Mouse (Mus musculus): ENCODE results near the gene Derl3. TPM values are rescaled to one million over a fixed set of nuclear protein-coding genes. Genes with fewer than 3 reads are reported as not detected.

Gene Derl3
- polyA plus RNA-seq, 1 experiment = 5.9 TPM

DNA sequence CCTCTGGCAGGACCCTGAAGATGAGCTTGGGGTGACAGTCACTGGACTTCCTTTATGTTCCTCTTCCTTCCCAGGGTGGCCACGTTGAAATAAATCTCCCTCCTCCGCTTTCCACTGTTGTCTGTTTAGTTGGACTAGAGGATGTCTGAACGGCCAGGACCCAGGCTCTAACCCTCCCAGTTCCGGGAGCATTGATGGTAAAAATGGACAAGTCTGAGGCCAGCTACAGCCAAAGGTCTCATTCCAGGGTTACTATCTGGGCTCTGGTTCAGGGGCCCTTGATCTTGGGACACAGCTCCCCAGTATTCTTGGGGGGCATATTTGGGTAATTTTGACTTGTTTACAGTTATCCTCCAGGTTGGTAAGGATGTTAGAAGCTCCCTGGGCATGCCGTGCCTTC lies 31.6 kb upstream of the Derl3 start:
- TF ChIP-seq POLR2A (IDR thresholded peaks at IDR 0.05; ENCODE audit: extremely low read depth, insufficient read depth, low read length) (no peak), CTCF (IDR thresholded peaks at IDR 0.05; ENCODE audit: extremely low read depth, insufficient read depth, low read length) (no peak)
- Histone ChIP-seq H3K27ac (ENCODE audit: insufficient read depth, low read length) (no peak overlapping the region), H3K4me1 (ENCODE audit: control insufficient read depth, insufficient read depth, low read length) (no peaks in the 10 kb centered on the region), H3K4me3 (ENCODE audit: insufficient read depth, low read length) (no peak overlapping the region)

DNA sequence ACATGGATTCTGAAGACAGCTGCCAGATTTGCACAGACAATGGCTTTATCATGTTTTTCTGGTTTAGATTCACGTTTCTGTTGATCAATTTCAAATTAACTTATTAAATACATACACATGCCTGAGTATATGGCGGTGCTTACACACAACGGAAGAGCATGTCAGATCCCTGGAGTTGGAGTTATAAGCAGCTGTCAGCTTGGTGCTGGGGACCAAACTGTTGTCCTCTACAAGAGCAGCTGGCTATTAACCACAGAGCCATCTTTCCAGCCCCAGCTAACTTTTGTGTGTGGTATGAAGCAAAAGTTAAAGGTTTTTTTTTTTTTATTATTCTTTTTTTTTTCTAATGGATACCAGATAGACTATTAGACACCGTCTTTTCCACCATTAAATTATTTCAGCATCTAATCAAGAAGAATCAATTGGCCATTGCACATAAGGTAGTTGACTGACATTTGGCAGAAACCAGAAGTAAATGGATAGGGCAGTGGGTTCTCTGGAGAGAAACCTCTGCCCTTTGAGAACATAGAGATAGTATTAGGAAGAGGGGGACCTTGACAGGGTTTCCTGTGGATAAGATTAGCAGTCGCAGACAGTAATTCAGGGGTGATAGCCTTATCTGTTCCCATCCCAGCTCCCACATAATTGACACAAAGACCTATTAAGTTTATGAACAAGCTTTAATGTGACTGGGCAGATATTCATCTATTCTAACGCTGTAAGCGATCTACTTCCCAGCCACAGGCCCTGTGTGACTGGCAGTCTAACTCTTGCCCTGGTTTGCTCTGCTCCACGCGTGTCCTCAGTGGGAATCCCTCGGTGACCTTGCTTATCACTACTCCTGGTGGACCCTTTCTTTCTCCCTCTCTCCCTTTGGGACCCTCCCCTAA lies 20.9 kb upstream of the Derl3 start:
- TF ChIP-seq CTCF (IDR thresholded peaks at IDR 0.05; ENCODE audit: extremely low read depth, insufficient read depth, low read length) (no peak), POLR2A (IDR thresholded peaks at IDR 0.05; ENCODE audit: extremely low read depth, insufficient read depth, low read length) (no peak)
- Histone ChIP-seq H3K27ac (ENCODE audit: insufficient read depth, low read length) (no peak overlapping the region; the same call in 1 of the 2 replicates), H3K4me3 (ENCODE audit: insufficient read depth, low read length) (peak overlapping the region; percentile 30), H3K4me1 (ENCODE audit: control insufficient read depth, insufficient read depth, low read length) (0 out of 2 replicates have a peak, but pooled peaks cover 1% of the 10 kb centered on the region)

GRCm38 (mm10) chr10:75872915-75873542 lies 20.2 kb upstream of the Derl3 start:
- TF ChIP-seq CTCF (IDR thresholded peaks at IDR 0.05; ENCODE audit: extremely low read depth, insufficient read depth, low read length) = no peak
- 0 out of 2 replicates have a peak, but pooled peaks have one; percentile 15 for TF ChIP-seq POLR2A (IDR thresholded peaks at IDR 0.05; ENCODE audit: extremely low read depth, insufficient read depth, low read length)
- H3K27ac ChIP-seq (ENCODE audit: insufficient read depth, low read length) = peak overlapping the region; percentile 30; the same call in 1 of the 2 replicates
- 0 out of 2 replicates have a peak, but pooled peaks cover 1% of the 10 kb centered on the region for H3K4me1 ChIP-seq (ENCODE audit: control insufficient read depth, insufficient read depth, low read length)
- peak overlapping the region; percentile 30 for H3K4me3 ChIP-seq (ENCODE audit: insufficient read depth, low read length)

DNA sequence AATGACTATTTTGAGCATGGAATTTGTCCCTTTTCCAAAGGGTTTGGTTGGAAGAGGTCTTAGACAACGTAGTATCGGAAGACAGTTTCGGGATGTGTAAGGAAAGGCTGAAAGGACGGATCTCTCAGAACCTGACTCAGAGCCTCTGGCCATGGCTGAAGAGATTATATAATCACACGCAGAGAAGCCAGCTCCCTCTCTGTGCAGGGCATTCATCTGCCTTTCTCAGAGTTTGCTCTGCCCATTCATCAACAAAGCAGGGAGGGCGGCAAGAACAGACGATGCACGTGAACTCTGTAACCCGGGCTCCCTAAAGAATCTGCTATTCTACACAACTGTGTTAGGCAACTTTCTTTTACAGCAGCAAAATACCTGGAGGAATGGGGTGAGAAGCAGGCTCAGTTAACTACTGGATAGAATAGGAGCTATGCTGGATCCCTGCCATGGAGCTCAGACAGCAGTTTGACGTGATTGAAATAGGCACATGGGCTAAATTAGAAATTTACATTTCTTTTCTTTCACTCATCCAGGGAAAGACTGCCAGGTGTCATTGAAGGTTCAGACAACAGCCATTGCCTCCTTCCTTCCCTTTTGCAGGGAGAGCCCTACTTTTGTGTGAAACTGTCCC lies 19.6 kb upstream of the Derl3 start:
- peak overlapping the region; percentile 30; the same call in 1 of the 2 replicates for H3K27ac ChIP-seq (ENCODE audit: insufficient read depth, low read length)
- no peak for TF ChIP-seq CTCF (IDR thresholded peaks at IDR 0.05; ENCODE audit: extremely low read depth, insufficient read depth, low read length)
- no peak for TF ChIP-seq POLR2A (IDR thresholded peaks at IDR 0.05; ENCODE audit: extremely low read depth, insufficient read depth, low read length)
- H3K4me3 ChIP-seq (ENCODE audit: insufficient read depth, low read length) = no peak overlapping the region; the same call in 1 of the 2 replicates
- H3K4me1 ChIP-seq (ENCODE audit: control insufficient read depth, insufficient read depth, low read length) = 0 out of 2 replicates have a peak, but pooled peaks cover 1% of the 10 kb centered on the region

DNA sequence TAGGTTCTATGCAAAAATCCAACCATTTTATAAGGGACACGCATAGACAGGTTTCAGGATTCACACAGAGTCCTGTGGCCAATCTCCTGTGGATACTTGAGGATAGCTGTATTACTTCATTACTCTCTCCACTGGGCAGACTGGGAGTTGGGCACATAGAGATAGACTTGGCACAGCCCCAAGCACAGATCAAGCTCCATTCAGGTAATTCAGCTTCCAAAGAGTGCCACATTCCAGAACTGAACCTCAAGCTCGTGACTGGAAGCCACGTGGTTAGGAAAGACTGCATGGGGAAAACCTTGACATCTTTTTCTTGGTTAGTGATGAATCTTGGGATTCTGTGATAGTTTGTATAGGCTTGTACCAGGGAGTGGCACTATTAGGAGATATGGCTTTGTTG lies 14.4 kb upstream of the Derl3 start:
- H3K4me1 ChIP-seq (ENCODE audit: control insufficient read depth, insufficient read depth, low read length) = no peaks in the 10 kb centered on the region
- TF ChIP-seq POLR2A (IDR thresholded peaks at IDR 0.05; ENCODE audit: extremely low read depth, insufficient read depth, low read length) = no peak
- TF ChIP-seq CTCF (IDR thresholded peaks at IDR 0.05; ENCODE audit: extremely low read depth, insufficient read depth, low read length) = no peak
- H3K4me3 ChIP-seq (ENCODE audit: insufficient read depth, low read length) = no peak overlapping the region

GRCm38 (mm10) chr10:75880351-75880750 lies 12.9 kb upstream of the Derl3 start:
- Histone ChIP-seq H3K4me1 (ENCODE audit: control insufficient read depth, insufficient read depth, low read length) (no peaks in the 10 kb centered on the region), H3K4me3 (ENCODE audit: insufficient read depth, low read length) (no peak overlapping the region), H3K27ac (ENCODE audit: insufficient read depth, low read length) (no peak overlapping the region)
- TF ChIP-seq POLR2A (IDR thresholded peaks at IDR 0.05; ENCODE audit: extremely low read depth, insufficient read depth, low read length) (no peak), CTCF (IDR thresholded peaks at IDR 0.05; ENCODE audit: extremely low read depth, insufficient read depth, low read length) (no peak)

More for the DNA sequence above, 14.4 kb upstream of the Derl3 start:
- no peak overlapping the region for H3K27ac ChIP-seq (ENCODE audit: insufficient read depth, low read length)

DNA sequence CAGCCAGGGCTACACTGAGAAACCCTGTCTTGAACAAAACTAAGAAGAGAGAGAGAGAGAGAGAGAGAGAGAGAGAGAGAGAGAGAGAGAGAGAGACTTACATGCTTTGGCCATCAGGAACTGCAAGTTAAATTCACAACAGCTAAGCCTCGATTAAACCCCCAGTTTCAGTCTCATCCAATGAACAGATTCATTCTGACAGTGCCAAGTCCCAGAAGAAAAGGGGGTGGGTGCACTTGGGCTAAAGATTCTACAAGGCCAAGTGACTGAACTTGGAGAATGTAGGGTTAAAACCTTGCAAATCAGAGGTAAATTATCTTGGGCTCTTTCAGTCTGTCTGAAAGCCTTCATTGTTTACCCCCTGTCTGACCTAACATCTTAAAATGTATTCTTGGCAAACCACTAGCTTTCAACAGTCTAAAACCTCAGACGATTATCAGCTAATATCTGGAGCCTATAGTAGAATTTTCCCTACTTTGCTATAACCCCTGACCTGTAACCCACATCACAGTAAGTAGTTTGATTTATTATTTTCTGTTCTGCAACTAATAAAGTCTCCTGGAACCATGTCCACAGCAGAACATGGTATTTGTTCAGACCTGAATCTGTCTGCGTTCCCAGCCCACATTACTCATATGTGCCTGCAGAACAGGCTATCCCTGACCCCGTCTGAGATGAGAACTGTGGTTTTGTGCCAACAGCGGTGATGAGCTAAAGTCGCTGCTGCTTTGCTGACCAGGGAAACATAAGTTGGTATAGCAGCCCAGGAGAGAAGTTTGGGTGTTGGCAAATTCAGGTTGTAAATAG lies 12.2 kb upstream of the Derl3 start:
- TF ChIP-seq POLR2A (IDR thresholded peaks at IDR 0.05; ENCODE audit: extremely low read depth, insufficient read depth, low read length) = no peak
- TF ChIP-seq CTCF (IDR thresholded peaks at IDR 0.05; ENCODE audit: extremely low read depth, insufficient read depth, low read length) = no peak
- H3K4me1 ChIP-seq (ENCODE audit: control insufficient read depth, insufficient read depth, low read length) = no peaks in the 10 kb centered on the region
- H3K4me3 ChIP-seq (ENCODE audit: insufficient read depth, low read length) = no peak overlapping the region
- H3K27ac ChIP-seq (ENCODE audit: insufficient read depth, low read length) = no peak overlapping the region

- Histone ChIP-seq H3K4me3 (ENCODE audit: insufficient read depth, low read length) (no peak overlapping the region), H3K27ac (ENCODE audit: insufficient read depth, low read length) (no peak overlapping the region), H3K4me1 (ENCODE audit: control insufficient read depth, insufficient read depth, low read length) (no peaks in the 10 kb centered on the region)
- TF ChIP-seq CTCF (IDR thresholded peaks at IDR 0.05; ENCODE audit: extremely low read depth, insufficient read depth, low read length) (no peak), POLR2A (IDR thresholded peaks at IDR 0.05; ENCODE audit: extremely low read depth, insufficient read depth, low read length) (no peak)
These were observed 11.4 kb upstream of the Derl3 start for GRCm38 (mm10) chr10:75881578-75882432.
